Comparison of ENCODE assay signal across 8 mouse cellular contexts in genomic region chr10:115382846-115383643, GRCm38 (mm10). TPM values are rescaled to one million over a fixed set of nuclear protein-coding genes. Genes with fewer than 3 reads are reported as not detected.
DNase-seq lines count a peak whose midpoint lies in the region; ATAC-seq and TF ChIP-seq lines count a peak whose summit lies in the region.

No protein-coding gene starts in this region.

- ATAC-seq in heart, embryonic 11.5 days (replicated peaks; ENCODE audit: insufficient number of reproducible peaks, low FRiP score, low TSS enrichment): no peak
- no peak for ATAC-seq in forebrain, embryonic 16.5 days

- H3K4me3 ChIP-seq in heart, embryonic 11.5 days (ENCODE audit: low read depth, low read length): peak overlapping the region; percentile 90
- peak overlapping the region; percentile 75 to 81; a peak in 3 of 4 replicates for H3K4me3 ChIP-seq in ES-E14 (ENCODE audit: insufficient read depth in 1 of 2, low read depth in 1 of 2, low read length in 2 of 2, poor library complexity in 1 of 2, severe bottlenecking in 1 of 2)
- H3K4me3 ChIP-seq in forebrain, embryonic 16.5 days (replicated peaks; ENCODE audit: low read length): peak overlapping the region; percentile 98
- H3K4me3 ChIP-seq in macrophage (ENCODE audit: inconsistent target): peak overlapping the region; percentile 86

- peaks cover 70% of the 10 kb centered on the region for H3K79me2 ChIP-seq in macrophage (ENCODE audit: inconsistent target)

- H3K9ac ChIP-seq in heart, embryonic 11.5 days (ENCODE audit: low read depth, low read length): peak overlapping the region; percentile 98
- H3K9ac ChIP-seq in ES-E14 (ENCODE audit: insufficient read depth, low read depth, low read length, poor library complexity, severe bottlenecking): no peak overlapping the region
- peak overlapping the region; percentile 39 for H3K9ac ChIP-seq in forebrain, embryonic 16.5 days (replicated peaks; ENCODE audit: low read depth, low read length)

- in situ Hi-C loops in ES-E14 (cut with MboI; ENCODE audit: low sequenced_read_pairs in 2 of 2, unreplicated experiment in 2 of 2): no loop called here

- no peaks in the 10 kb centered on the region for H3K27me3 ChIP-seq in heart, embryonic 11.5 days (ENCODE audit: control insufficient read depth, insufficient read depth, low read length)
- H3K27me3 ChIP-seq in forebrain, embryonic 16.5 days (replicated peaks; ENCODE audit: control insufficient read depth, insufficient read depth, low read length): no peaks in the 10 kb centered on the region

- H3K4me2 ChIP-seq in heart, embryonic 11.5 days: peak overlapping the region; percentile 83
- H3K4me2 ChIP-seq in forebrain, embryonic 16.5 days (ENCODE audit: low read length): peak overlapping the region; percentile 75

- no peaks in the 10 kb centered on the region for H3K9me3 ChIP-seq in heart, embryonic 11.5 days (replicated peaks; ENCODE audit: control insufficient read depth, low read length)
- H3K9me3 ChIP-seq in ES-E14 (ENCODE audit: control insufficient read depth, insufficient read depth, low read depth, low read length): no peaks in the 10 kb centered on the region
- H3K9me3 ChIP-seq in forebrain, embryonic 16.5 days (ENCODE audit: control insufficient read depth, low read length): no peaks in the 10 kb centered on the region

- peak overlapping the region; percentile 99 for H3K27ac ChIP-seq in heart, embryonic 11.5 days (ENCODE audit: low read depth, low read length)
- H3K27ac ChIP-seq in ES-E14 (ENCODE audit: insufficient read depth, low read depth, low read length, poor library complexity, severe bottlenecking) (no peak overlapping the region), macrophage (peak overlapping the region; percentile 84; the same call in 1 of the 2 replicates)
- H3K27ac ChIP-seq in forebrain, embryonic 16.5 days (ENCODE audit: low read length): peak overlapping the region; percentile 73

- no peak for DNase-seq in heart, postnatal 4 days
- no peak for DNase-seq in ES-E14 (ENCODE audit: low read depth, low spot score)
- DNase-seq in thymus, postnatal 36 days: no peak
- DNase-seq in cerebellum, adult 11-12 months: no peak
- DNase-seq in ovary, postnatal 14 days (ENCODE audit: low spot score): no peak

- H3K4me1 ChIP-seq in heart, embryonic 11.5 days (ENCODE audit: control insufficient read depth, insufficient read depth, low read length): peaks cover 11% of the 10 kb centered on the region
- H3K4me1 ChIP-seq in ES-E14 (ENCODE audit: control insufficient read depth in 2 of 2, insufficient read depth in 2 of 2, low read length in 2 of 2, poor library complexity in 1 of 2): peaks cover 5 to 8% of the 10 kb centered on the region in 2 experiments; a peak in 1 of 4 replicates
- H3K4me1 ChIP-seq in forebrain, embryonic 16.5 days (replicated peaks; ENCODE audit: control insufficient read depth, insufficient read depth, low read length): peaks cover 31% of the 10 kb centered on the region

- no peaks in the 10 kb centered on the region for H3K36me3 ChIP-seq in heart, embryonic 11.5 days (ENCODE audit: control insufficient read depth, insufficient read depth, low read length)
- H3K36me3 ChIP-seq in ES-E14 (ENCODE audit: control insufficient read depth, insufficient read depth, low read length, poor library complexity, severe bottlenecking) (no peaks in the 10 kb centered on the region; the same call in 1 of the 2 replicates), macrophage (ENCODE audit: inconsistent target) (no peaks in the 10 kb centered on the region)
- H3K36me3 ChIP-seq in forebrain, embryonic 16.5 days (ENCODE audit: control insufficient read depth, insufficient read depth): no peaks in the 10 kb centered on the region

- WGBS in heart, embryonic 11.5 days (ENCODE audit: insufficient replicate concordance): 60% methylated on average over 12 of the region's 12 CpGs
- WGBS in forebrain, embryonic 16.5 days: 4% methylated on average over 12 of the region's 12 CpGs
- WGBS in macrophage (ENCODE audit: missing documents): 65% methylated on average over 11 of the region's 12 CpGs

TF ChIP-seq in ES-E14, 5 proteins besides CTCF, POLR2A, EP300 and RAD21:
- TF ChIP-seq ZNF384 (IDR thresholded peaks at IDR 0.05; ENCODE audit: low read depth, low read length): no peak
- no peak for TF ChIP-seq MAFK (IDR thresholded peaks at IDR 0.05; ENCODE audit: insufficient read depth, low read depth, low read length)
- no peak for TF ChIP-seq HCFC1 (IDR thresholded peaks at IDR 0.05; ENCODE audit: borderline replicate concordance, insufficient read depth, low read length)
- TF ChIP-seq ZC3H11A (IDR thresholded peaks at IDR 0.05; ENCODE audit: borderline replicate concordance, low read depth, low read length): no peak
- no peak for TF ChIP-seq CHD2 (IDR thresholded peaks at IDR 0.05; ENCODE audit: low read depth, low read length)

RNA-seq across cellular contexts. Expression of gene Thap2, which starts 1.2 kb away (rescaled TPM):
- polyA plus RNA-seq in heart, embryonic 11.5 days (2014; fragmentation: Nextera tagmentation; extraction: Ambion mirVana): 14.0 and 18.2 TPM in 2 replicates
- total RNA-seq in heart, postnatal 4 days (2021): 1 to 10 TPM; 4.5 to 6.7 TPM
- total RNA-seq in ES-E14 (2012; rRNA removed): 4.4 and 7.5 TPM in 2 replicates
- 27.2 and 30.7 TPM in 2 replicates for polyA plus RNA-seq in forebrain, embryonic 16.5 days (2015; fragmentation: Nextera tagmentation; extraction: Ambion mirVana)
- total RNA-seq in macrophage (2018; cell fraction: chromatin; rRNA removed): 10 to 100 TPM in 11 of 26 experiments, 1 to 10 TPM in 15; 4.6 to 27.3 (median 9.7) TPM
- 1 to 10 TPM; 1.0 to 8.6 (median 5.1) TPM for total RNA-seq in macrophage (2018; cell fraction: cytosol; rRNA removed)
- total RNA-seq in macrophage (2018; cell fraction: nucleus; rRNA removed): 10 to 100 TPM in 16 of 26 experiments, 1 to 10 TPM in 10; 5.0 to 28.3 (median 11.4) TPM
- polyA plus RNA-seq in macrophage (2018): 4.7 to 6.2 TPM (median 5.7 TPM) in 3 replicates

RNA-seq across cellular contexts. Expression of gene Zfc3h1, which starts 1.7 kb away (rescaled TPM):
- polyA plus RNA-seq in heart, embryonic 11.5 days (2014; fragmentation: Nextera tagmentation; extraction: Ambion mirVana): 19.7 and 22.8 TPM in 2 replicates
- total RNA-seq in heart, postnatal 4 days (2021): 10 to 100 TPM; 23.1 to 23.5 TPM
- total RNA-seq in ES-E14 (2012; rRNA removed): 27.0 and 31.3 TPM in 2 replicates
- 17.5 and 21.2 TPM in 2 replicates for polyA plus RNA-seq in forebrain, embryonic 16.5 days (2015; fragmentation: Nextera tagmentation; extraction: Ambion mirVana)
- 100 to 1,000 TPM; 229 to 629 (median 415) TPM for total RNA-seq in macrophage (2018; cell fraction: chromatin; rRNA removed)
- total RNA-seq in macrophage (2018; cell fraction: cytosol; rRNA removed): 10 to 100 TPM in 25 of 26 experiments, 1 to 10 TPM in 1; 7.8 to 38.4 (median 19.3) TPM
- 100 to 1,000 TPM in 24 of 26 experiments, 10 to 100 TPM in 2; 73.2 to 385 (median 188) TPM for total RNA-seq in macrophage (2018; cell fraction: nucleus; rRNA removed)
- 23.1 to 49.1 TPM (median 28.9 TPM) in 3 replicates for polyA plus RNA-seq in macrophage (2018)

RNA-seq across cellular contexts. Expression of gene Tmem19, which starts 20.7 kb away (rescaled TPM):
- 21.3 and 22.3 TPM in 2 replicates for polyA plus RNA-seq in heart, embryonic 11.5 days (2014; fragmentation: Nextera tagmentation; extraction: Ambion mirVana)
- total RNA-seq in heart, postnatal 4 days (2021): 10 to 100 TPM; 17.5 to 17.6 TPM
- total RNA-seq in ES-E14 (2012; rRNA removed): 30.9 and 43.2 TPM in 2 replicates
- polyA plus RNA-seq in forebrain, embryonic 16.5 days (2015; fragmentation: Nextera tagmentation; extraction: Ambion mirVana): 40.8 and 43.9 TPM in 2 replicates
- total RNA-seq in macrophage (2018; cell fraction: chromatin; rRNA removed): 10 to 100 TPM; 12.4 to 53.0 (median 26.3) TPM
- 10 to 100 TPM; 26.7 to 69.6 (median 44.5) TPM for total RNA-seq in macrophage (2018; cell fraction: cytosol; rRNA removed)
- total RNA-seq in macrophage (2018; cell fraction: nucleus; rRNA removed): 10 to 100 TPM; 16.7 to 88.9 (median 39.3) TPM
- polyA plus RNA-seq in macrophage (2018): 42.8 to 50.5 TPM (median 43.8 TPM) in 3 replicates
